Mouse (Mus musculus) intestine, embryonic 15.5 days (tissue): Measurements from ENCODE around the gene Btbd8. TPM values are rescaled to one million over a fixed set of nuclear protein-coding genes. Genes with fewer than 3 reads are reported as not detected.

ENCODE experiments used
- ATAC-seq: fragments of 200-750 bp; cut with Nextera tagmentation; 2 replicates; pipeline ENCODE4 v1.8.0; 2017; ENCODE audit warnings: moderate TSS enrichment, moderate library complexity
- H3K27ac ChIP-seq: fragments of 300-500 bp; sonication (generic); 2 replicates; pipeline ENCODE4 v1.5.1; 2015; ENCODE audit warnings: mild to moderate bottlenecking, inconsistent platforms
- H3K27me3 ChIP-seq: fragments of 300-500 bp; sonication (generic); replicated peaks from 2 replicates; pipeline ENCODE4 v1.6.1; 2015; ENCODE audit warnings: inconsistent platforms
- H3K36me3 ChIP-seq: fragments of 300-500 bp; sonication (generic); 2 replicates; pipeline ENCODE4 v1.6.1; 2015; ENCODE audit warnings: inconsistent platforms
- H3K4me1 ChIP-seq: fragments of 300-500 bp; sonication (generic); replicated peaks from 2 replicates; pipeline ENCODE4 v1.6.1; 2015; ENCODE audit warnings: inconsistent platforms
- H3K4me2 ChIP-seq: fragments of 300-500 bp; sonication (generic); replicated peaks from 2 replicates; pipeline ENCODE4 v1.6.1; 2015; ENCODE audit warnings: mild to moderate bottlenecking, inconsistent platforms
- H3K4me3 ChIP-seq: fragments of 300-500 bp; sonication (generic); replicated peaks from 2 replicates; pipeline ENCODE4 v1.5.1; 2015; ENCODE audit warnings: inconsistent platforms
- H3K9ac ChIP-seq: fragments of 300-500 bp; sonication (generic); 2 replicates; pipeline ENCODE4 v1.6.1; 2015; ENCODE audit warnings: inconsistent platforms
- H3K9me3 ChIP-seq: fragments of 300-500 bp; sonication (generic); 2 replicates; pipeline ENCODE4 v1.6.1; 2016; ENCODE audit warnings: inconsistent platforms
- WGBS: fragments of 180-500 bp; shearing (Covaris S2); methylation state at CpG from one replicate; pipeline ENCODE4 v1.1.7; 2015; 5-methylcytosine and 5-hydroxymethylcytosine counted together
- polyA plus RNA-seq: library from polyadenylated mRNA; unstranded; fragments of >200 nt; fragmentation: Nextera tagmentation; extraction: Ambion mirVana; gene quantifications from 2 replicates; pipeline ENCODE4 v1.2.1, GENCODE M21; 2015

Btbd8 gene
- polyA plus RNA-seq, 1 experiment from 2014 or later = 4.1 TPM

GRCm38 (mm10) chr5:107533590-107533989, 95.8 kb downstream of the Btbd8 start:
- no peak for ATAC-seq
- Histone ChIP-seq H3K4me2 (no peak overlapping the region), H3K4me3 (no peak overlapping the region), H3K9ac (no peak overlapping the region), H3K36me3 (no peaks in the 10 kb centered on the region), H3K27me3 (no peaks in the 10 kb centered on the region), H3K9me3 (no peaks in the 10 kb centered on the region), H3K4me1 (no peaks in the 10 kb centered on the region), H3K27ac (no peak overlapping the region)
- WGBS = 64% methylated on average over 2 of the region's 2 CpGs

DNA sequence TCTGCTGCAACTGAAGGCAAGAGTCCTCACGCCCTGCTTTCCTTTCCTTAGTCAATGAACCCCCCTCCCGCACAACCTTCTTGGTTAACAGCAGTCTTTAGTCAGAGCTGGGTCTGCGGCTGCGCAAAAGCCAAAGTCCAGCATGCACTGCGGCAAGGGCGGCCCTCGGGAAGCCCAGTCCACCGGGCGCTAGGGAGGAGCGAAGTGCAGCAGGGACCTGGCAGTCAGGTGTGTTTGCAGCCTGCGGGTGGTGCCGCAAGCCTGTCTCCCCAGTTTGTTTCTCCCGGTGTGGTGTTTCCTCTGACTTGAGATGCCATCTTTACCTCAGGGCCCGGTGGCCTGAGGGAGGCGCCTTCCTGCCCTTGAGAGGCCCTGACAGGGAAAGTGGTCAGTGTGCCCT, 96.8 kb downstream of the Btbd8 start, which contains the start of gene 1700028K03Rik:
Gene 1700028K03Rik, plus strand, starts transcription at position 129 of the 400 bp plus-strand sequence.
- no peak for ATAC-seq
- no peak within 1 kb of the TSS for H3K9ac ChIP-seq
- H3K4me3 ChIP-seq = no peak within 1 kb of the TSS
- H3K27me3 ChIP-seq = no peaks in the 10 kb centered on the region
- no peaks in the 10 kb centered on the region for H3K9me3 ChIP-seq
- H3K4me2 ChIP-seq = no peak within 1 kb of the TSS
- H3K36me3 ChIP-seq = no peaks in the 10 kb centered on the region
- H3K4me1 ChIP-seq = no peaks in the 10 kb centered on the region
- H3K27ac ChIP-seq = no peak within 1 kb of the TSS
- WGBS = 75% methylated on average over 15 of the region's 15 CpGs

DNA sequence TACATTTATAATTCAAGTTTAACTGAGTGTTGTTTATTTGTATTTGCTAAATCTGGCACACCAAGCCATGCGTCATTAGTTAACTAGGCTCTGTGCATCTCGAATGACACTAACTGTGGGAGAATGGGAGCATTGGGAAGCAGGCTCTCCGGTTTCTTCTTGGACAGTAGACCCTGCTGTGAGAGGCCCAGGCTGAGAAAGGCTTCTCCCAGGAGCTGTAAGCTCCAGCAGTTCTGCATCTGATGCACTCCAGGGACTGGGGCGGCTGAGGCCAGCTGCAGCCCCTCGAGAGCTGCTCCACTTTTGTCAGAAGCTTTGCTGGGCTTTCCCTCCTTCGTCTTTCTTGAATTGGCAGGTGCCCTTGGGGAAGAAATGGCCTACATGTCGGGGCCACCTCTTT, 103.9 kb downstream of the Btbd8 start:
- no peak for ATAC-seq
- no peaks in the 10 kb centered on the region for H3K36me3 ChIP-seq
- no peak overlapping the region for H3K27ac ChIP-seq
- H3K9me3 ChIP-seq = no peaks in the 10 kb centered on the region
- H3K9ac ChIP-seq = no peak overlapping the region
- 43% methylated on average over 7 of the region's 7 CpGs for WGBS
- no peak overlapping the region for H3K4me3 ChIP-seq
- H3K4me1 ChIP-seq = no peaks in the 10 kb centered on the region
- H3K27me3 ChIP-seq = no peaks in the 10 kb centered on the region
- no peak overlapping the region for H3K4me2 ChIP-seq

DNA sequence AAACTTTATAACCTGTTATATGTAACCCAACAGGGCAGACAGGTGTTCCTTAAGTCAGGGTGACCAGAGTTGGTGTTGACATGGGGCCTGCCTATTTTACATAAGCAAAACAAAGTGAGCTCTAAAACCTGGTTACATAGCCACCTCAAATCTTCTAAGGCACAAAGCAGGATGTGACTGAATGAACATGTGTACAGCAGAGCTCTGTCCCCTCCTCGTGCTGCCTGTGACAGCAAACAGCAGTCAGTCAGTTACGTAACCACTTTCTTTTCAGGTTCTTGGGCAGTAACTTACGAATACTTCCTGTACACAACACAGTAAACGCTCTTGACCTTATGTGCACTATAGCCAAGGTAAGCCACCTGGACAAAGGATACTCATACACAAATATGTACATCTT, 108.1 kb downstream of the Btbd8 start:
- Histone ChIP-seq H3K9me3 (no peaks in the 10 kb centered on the region), H3K27me3 (no peaks in the 10 kb centered on the region), H3K4me2 (no peak overlapping the region), H3K4me1 (no peaks in the 10 kb centered on the region), H3K9ac (no peak overlapping the region), H3K27ac (no peak overlapping the region), H3K4me3 (no peak overlapping the region), H3K36me3 (no peaks in the 10 kb centered on the region)
- no peak for ATAC-seq
- WGBS = 71% methylated on average over 4 of the region's 4 CpGs

DNA sequence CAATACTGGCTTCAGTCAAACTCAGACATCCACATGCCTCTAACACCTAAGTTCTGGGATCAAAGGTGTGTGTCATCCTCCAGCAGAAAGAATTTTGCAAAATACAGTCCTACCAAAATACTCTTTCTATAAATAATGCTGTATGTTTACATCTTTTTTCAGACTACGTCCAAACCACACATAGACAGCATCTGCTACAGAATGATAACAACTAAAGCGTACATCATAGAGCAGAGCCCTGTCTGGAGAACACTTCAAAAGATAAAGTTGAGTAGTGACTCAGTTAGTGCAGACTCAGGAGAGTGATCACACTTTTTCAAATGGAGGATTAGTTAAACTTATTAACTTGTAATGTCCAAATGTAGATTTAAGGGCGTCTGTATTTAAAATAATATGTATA, 110.2 kb downstream of the Btbd8 start:
- H3K36me3 ChIP-seq = no peaks in the 10 kb centered on the region
- ATAC-seq = no peak
- no peaks in the 10 kb centered on the region for H3K9me3 ChIP-seq
- no peaks in the 10 kb centered on the region for H3K27me3 ChIP-seq
- no peak overlapping the region for H3K4me2 ChIP-seq
- no peaks in the 10 kb centered on the region for H3K4me1 ChIP-seq
- WGBS = 77% methylated on average over 3 of the region's 3 CpGs
- no peak overlapping the region for H3K27ac ChIP-seq
- H3K9ac ChIP-seq = no peak overlapping the region
- no peak overlapping the region for H3K4me3 ChIP-seq

DNA sequence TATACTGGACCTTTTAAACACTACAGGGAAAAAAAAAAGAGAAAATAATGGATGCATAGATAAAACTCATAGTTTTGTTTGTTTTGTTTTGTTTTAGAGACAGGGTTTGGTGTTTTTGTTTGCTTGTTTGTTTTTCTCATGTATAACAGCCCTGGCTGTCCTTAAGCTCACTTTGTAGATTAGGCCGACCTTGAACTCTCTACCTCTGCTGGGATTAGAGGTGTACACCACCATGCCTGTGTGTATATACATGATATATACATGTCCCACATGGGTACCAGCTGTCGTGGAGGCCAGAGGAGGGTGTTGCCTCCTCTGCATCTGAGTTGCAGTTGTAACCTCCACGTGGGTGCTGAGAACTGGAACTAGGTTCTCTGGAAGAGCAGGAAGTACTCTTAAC, 110.6 kb downstream of the Btbd8 start:
- H3K27ac ChIP-seq = no peak overlapping the region
- no peak overlapping the region for H3K9ac ChIP-seq
- WGBS = 83% methylated on average over 3 of the region's 3 CpGs
- H3K27me3 ChIP-seq = no peaks in the 10 kb centered on the region
- no peaks in the 10 kb centered on the region for H3K36me3 ChIP-seq
- H3K4me1 ChIP-seq = no peaks in the 10 kb centered on the region
- H3K4me2 ChIP-seq = no peak overlapping the region
- no peak overlapping the region for H3K4me3 ChIP-seq
- ATAC-seq = no peak
- no peaks in the 10 kb centered on the region for H3K9me3 ChIP-seq

GRCm38 (mm10) chr5:107554336-107554735, 116.5 kb downstream of the Btbd8 start:
- no peaks in the 10 kb centered on the region for H3K9me3 ChIP-seq
- no peaks in the 10 kb centered on the region for H3K4me1 ChIP-seq
- H3K27me3 ChIP-seq = no peaks in the 10 kb centered on the region
- 57% methylated on average over 5 of the region's 5 CpGs for WGBS
- H3K9ac ChIP-seq = no peak overlapping the region
- H3K4me3 ChIP-seq = no peak overlapping the region
- H3K27ac ChIP-seq = no peak overlapping the region
- H3K36me3 ChIP-seq = no peaks in the 10 kb centered on the region
- no peak for ATAC-seq
- no peak overlapping the region for H3K4me2 ChIP-seq

DNA sequence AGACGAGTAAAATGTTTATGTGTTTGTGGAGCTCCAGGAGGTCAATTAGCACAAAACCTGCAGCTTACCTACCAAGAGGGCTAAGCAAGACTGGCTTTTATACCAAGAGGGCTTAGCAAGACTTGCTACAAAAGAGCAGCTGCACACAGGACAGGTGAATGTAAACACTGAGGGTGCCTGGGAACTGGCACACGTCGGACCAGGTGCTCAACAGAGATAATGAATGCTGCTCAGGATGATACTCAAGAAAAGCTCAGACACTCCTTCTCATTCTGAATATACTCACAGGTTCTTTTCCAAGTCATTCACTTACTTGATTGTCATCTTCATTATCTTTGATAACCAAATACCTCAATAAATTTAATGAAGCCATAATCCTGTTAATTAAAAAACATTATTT, 119.2 kb downstream of the Btbd8 start:
- no peak for ATAC-seq
- Histone ChIP-seq H3K9ac (no peak overlapping the region), H3K4me1 (no peaks in the 10 kb centered on the region), H3K36me3 (no peaks in the 10 kb centered on the region), H3K27me3 (no peaks in the 10 kb centered on the region), H3K4me2 (no peak overlapping the region), H3K9me3 (no peaks in the 10 kb centered on the region), H3K27ac (no peak overlapping the region), H3K4me3 (no peak overlapping the region)
- 55% methylated on average over 3 of the region's 3 CpGs for WGBS

Other genes with a start within 250 kb of the Btbd8 start
- gene Tgfbr3, start 148.4 kb upstream of the Btbd8 start, polyA plus RNA-seq = 14.4 and 16.3 TPM in 2 replicates
- gene Brdt, start 106.8 kb upstream of the Btbd8 start, polyA plus RNA-seq = 1.1 and 1.2 TPM in 2 replicates
- gene Ephx4, start 35.3 kb upstream of the Btbd8 start, polyA plus RNA-seq = 0.44 and 0.81 TPM in 2 replicates
- not detected in 2 replicates for gene Lpcat2b, start 6.4 kb upstream of the Btbd8 start, polyA plus RNA-seq
- 0.04 and 0.24 TPM in 2 replicates for gene Gm42669, start 69.6 kb downstream of the Btbd8 start, polyA plus RNA-seq
- 0.05 and 0.21 TPM in 2 replicates for gene 1700028K03Rik, start 96.7 kb downstream of the Btbd8 start, polyA plus RNA-seq
- gene Rpap2, start 159.4 kb downstream of the Btbd8 start, polyA plus RNA-seq = 14.0 and 15.2 TPM in 2 replicates
- 23.5 and 28.9 TPM in 2 replicates for gene Glmn, start 159.9 kb downstream of the Btbd8 start, polyA plus RNA-seq